ENCODE assay signal across 23 mouse cellular contexts in genomic region chr15:53001429-53001828, GRCm38 (mm10).
A peak's percentile ranks its signal among the peaks of the same experiment; 100 is the strongest.
DNase-seq lines count a peak whose midpoint lies in the region; ATAC-seq and TF ChIP-seq lines count a peak whose summit lies in the region.
"Had no signal": no experiment of that assay in that cellular context is flagged by ENCODE, and none has a peak within 500 bp of the region (broad histone marks: within the 10 kb centered on the region; RNA-seq: fewer than 3 reads in every experiment).

No protein-coding gene starts in this region.

- H3K4me2 ChIP-seq in hindbrain, embryonic 11.5 days (replicated peaks; ENCODE audit: low read depth, low read length): no peak overlapping the region
- H3K4me2 ChIP-seq: embryonic facial prominence, embryonic 12.5 days; heart, embryonic 15.5 days; hindbrain, embryonic 13.5 days; intestine, embryonic 15.5 days; neural tube, embryonic 13.5 days had no signal

- 83% methylated on average over 3 of the region's 3 CpGs for WGBS in hindbrain, embryonic 11.5 days

- no peak for TF ChIP-seq CTCF in cortical plate, adult 2 months (IDR thresholded peaks at IDR 0.05; ENCODE audit: extremely low read depth, insufficient read depth, low read length)

- peak overlapping the region; percentile 75; the same call in 1 of the 2 replicates for H3K27ac ChIP-seq in cortical plate, adult 2 months (ENCODE audit: insufficient read depth, low read length)
- H3K27ac ChIP-seq in hindbrain, embryonic 11.5 days (ENCODE audit: low read depth, low read length): no peak overlapping the region
- H3K27ac ChIP-seq: embryonic facial prominence, embryonic 12.5 days; heart, embryonic 15.5 days; hindbrain, embryonic 13.5 days; intestine, embryonic 15.5 days; kidney, postnatal 0 days; midbrain, embryonic 10.5 days; neural tube, embryonic 13.5 days had no signal

- no peak for ATAC-seq in hindbrain, embryonic 11.5 days (ENCODE audit: low FRiP score)
- ATAC-seq: forebrain, embryonic 16.5 days; intestine, embryonic 15.5 days; liver, postnatal 0 days had no signal

- no peaks in the 10 kb centered on the region for H3K9me3 ChIP-seq in hindbrain, embryonic 11.5 days (ENCODE audit: control insufficient read depth, low read length)
- H3K9me3 ChIP-seq: embryonic facial prominence, embryonic 12.5 days; heart, embryonic 15.5 days; hindbrain, embryonic 13.5 days; intestine, embryonic 15.5 days; midbrain, embryonic 10.5 days; neural tube, embryonic 13.5 days had no signal

- H3K36me3 ChIP-seq in hindbrain, embryonic 11.5 days (ENCODE audit: control insufficient read depth, insufficient read depth, low read length): no peaks in the 10 kb centered on the region
- H3K36me3 ChIP-seq: embryonic facial prominence, embryonic 12.5 days; heart, embryonic 15.5 days; hindbrain, embryonic 13.5 days; intestine, embryonic 15.5 days; midbrain, embryonic 10.5 days; neural tube, embryonic 13.5 days had no signal

- DNase-seq in gastrocnemius, adult 18-20 months (ENCODE audit: low spot score): peak; percentile 3
- no peak for DNase-seq in gastrocnemius, adult 8-10 months (ENCODE audit: low spot score in 2 of 2)
- DNase-seq in left cerebral cortex, adult 18-20 months (ENCODE audit: low spot score in 2 of 2): peak; percentile 31 to 60
- DNase-seq in left cerebral cortex, postnatal 10 days (ENCODE audit: extremely low spot score in 1 of 2, low spot score in 2 of 2): no peak
- DNase-seq in layer of hippocampus, postnatal 36 days: peak; percentile 7 to 8
- no peak for DNase-seq in B cell, adult 2 months
- no peak for DNase-seq in hindbrain, embryonic 11.5 days (ENCODE audit: low spot score)
- DNase-seq: adrenal gland, postnatal 25 days; cerebellum, adult 2 months; gastrocnemius, postnatal 25 days; liver; liver, postnatal 0 days; lung, postnatal 4 days; thymus, postnatal 25 days had no signal

- H3K9ac ChIP-seq in hindbrain, embryonic 11.5 days (ENCODE audit: low read depth, low read length): no peak overlapping the region
- H3K9ac ChIP-seq: embryonic facial prominence, embryonic 12.5 days; heart, embryonic 15.5 days; hindbrain, embryonic 13.5 days; intestine, embryonic 15.5 days; liver, postnatal 0 days; neural tube, embryonic 13.5 days had no signal

- H3K4me3 ChIP-seq in cortical plate, adult 2 months (ENCODE audit: insufficient read depth, low read length): no peak overlapping the region
- no peak overlapping the region for H3K4me3 ChIP-seq in hindbrain, embryonic 11.5 days (ENCODE audit: low read depth, low read length)
- H3K4me3 ChIP-seq: embryonic facial prominence, embryonic 12.5 days; heart, embryonic 15.5 days; hindbrain, embryonic 13.5 days; intestine, embryonic 15.5 days; midbrain, embryonic 10.5 days; neural tube, embryonic 13.5 days had no signal

- intact Hi-C loops in left cerebral cortex, postnatal 10 days (cut with DNase I): no loop called here

- H3K27me3 ChIP-seq in hindbrain, embryonic 11.5 days (ENCODE audit: control insufficient read depth, insufficient read depth, low read length): no peaks in the 10 kb centered on the region
- H3K27me3 ChIP-seq: embryonic facial prominence, embryonic 12.5 days; heart, embryonic 15.5 days; hindbrain, embryonic 13.5 days; intestine, embryonic 15.5 days; neural tube, embryonic 13.5 days had no signal

- no peak for TF ChIP-seq POLR2A in cortical plate, adult 2 months (IDR thresholded peaks at IDR 0.05; ENCODE audit: extremely low read depth, insufficient read depth, low read length)

- H3K4me1 ChIP-seq in cortical plate, adult 2 months (ENCODE audit: control insufficient read depth, insufficient read depth, low read length): peaks cover 3% of the 10 kb centered on the region; the same call in 1 of the 2 replicates
- H3K4me1 ChIP-seq in hindbrain, embryonic 11.5 days (replicated peaks; ENCODE audit: control insufficient read depth, insufficient read depth, low read length): no peaks in the 10 kb centered on the region
- H3K4me1 ChIP-seq: embryonic facial prominence, embryonic 12.5 days; heart, embryonic 15.5 days; hindbrain, embryonic 13.5 days; intestine, embryonic 15.5 days; midbrain, embryonic 10.5 days; neural tube, embryonic 13.5 days had no signal

Comparison
In these comparisons a context has a peak if more than half of its experiments do, and no peak if none do; other contexts are left out.
1. DNase-seq: peak in gastrocnemius, adult 18-20 months (single experiment), left cerebral cortex, adult 18-20 months (2 of 2) and layer of hippocampus, postnatal 36 days (2 of 2); none in gastrocnemius, adult 8-10 months (0 of 2), left cerebral cortex, postnatal 10 days (0 of 2), B cell, adult 2 months (0 of 2) and hindbrain, embryonic 11.5 days (single experiment).